Mouse (Mus musculus) heart, postnatal 10 days (tissue): Measurements from ENCODE around the gene Ndfip2. TPM values are rescaled to one million over a fixed set of nuclear protein-coding genes. Genes with fewer than 3 reads are reported as not detected.

Source experiments
- DNase-seq, 2 experiments: peaks; one replicate each; pipeline ENCODE4 v3.0.0; 2021
- intact Hi-C: fragments of 180-260 bp; cut with DNase I; formaldehyde crosslinking; loops from one replicate; pipeline ENCODE4 v1.15.1; 2025
- total RNA-seq, 2 experiments: library from RNA; stranded (reverse); gene quantifications; 2 replicates each; pipeline ENCODE4 v1.2.3; 2021

The Ndfip2 gene
- total RNA-seq, 2 experiments from 2014 or later: 27.7 to 30.3 TPM

GRCm38 (mm10) chr14:105354121-105354520 lies 95.7 kb downstream of the Ndfip2 start:
- no peak for DNase-seq
- intact Hi-C loops: no loop called here

Other genes with a start within 250 kb of the Ndfip2 start
- 10 to 100 TPM; 28.8 to 32.2 TPM for gene Rbm26, start 81.2 kb upstream of the Ndfip2 start, total RNA-seq